Mouse (Mus musculus) ES-E14 (cell line): ENCODE measurements around the gene Trim17. TPM values are rescaled to one million over a fixed set of nuclear protein-coding genes. Genes with fewer than 3 reads are reported as not detected.

ENCODE experiments used
- DNase-seq: peaks from one replicate; pipeline ENCODE4 v3.0.0-alpha.2; 2013; ENCODE audit warnings: low read depth, low spot score
- H3K27ac ChIP-seq: 2 replicates; pipeline ENCODE4 v1.5.1; 2012; ENCODE audit warnings: low read depth, mild to moderate bottlenecking, low read length, moderate library complexity, mixed read lengths; ENCODE audit not compliant: poor library complexity, insufficient read depth, severe bottlenecking
- H3K36me3 ChIP-seq: 2 replicates; pipeline ENCODE4 v1.6.1; 2012; ENCODE audit warnings: mild to moderate bottlenecking, low read length, moderate library complexity, mixed read lengths; ENCODE audit not compliant: control insufficient read depth, poor library complexity, insufficient read depth, severe bottlenecking
- H3K4me1 ChIP-seq, 2 experiments: fragments of 150-350 bp in 1 of 2; sonication (generic) in 1 of 2; 2 replicates each; pipeline ENCODE4 v1.6.1; 2012; ENCODE audit warnings: low read length in 2 of 2, mild to moderate bottlenecking in 1 of 2, mixed read lengths in 1 of 2; ENCODE audit not compliant: control insufficient read depth in 2 of 2, insufficient read depth in 2 of 2, poor library complexity in 1 of 2
- H3K4me3 ChIP-seq, 2 experiments: fragments of 150-350 bp in 1 of 2; sonication (generic) in 1 of 2; 2 replicates each; pipeline ENCODE4 v1.5.1; 2012; ENCODE audit warnings: low read length in 2 of 2, low read depth in 1 of 2, mild to moderate bottlenecking in 1 of 2, mixed read lengths in 1 of 2; ENCODE audit not compliant: insufficient read depth in 1 of 2, poor library complexity in 1 of 2, severe bottlenecking in 1 of 2
- H3K9ac ChIP-seq: 2 replicates; pipeline ENCODE4 v1.6.1; 2012; ENCODE audit warnings: low read depth, mild to moderate bottlenecking, low read length, mixed read lengths; ENCODE audit not compliant: poor library complexity, insufficient read depth, severe bottlenecking
- H3K9me3 ChIP-seq: fragments of 150-350 bp; sonication (generic); 2 replicates; pipeline ENCODE4 v1.6.1; 2012; ENCODE audit warnings: low read depth, mild to moderate bottlenecking, low read length; ENCODE audit not compliant: control insufficient read depth, insufficient read depth
- CHD2 ChIP-seq: IDR thresholded peaks from 2 replicates; pipeline ENCODE4 v1.6.1; 2014; ENCODE audit warnings: mild to moderate bottlenecking, low read depth, low read length, inconsistent platforms
- HCFC1 ChIP-seq: IDR thresholded peaks from 2 replicates; pipeline ENCODE4 v1.6.1; 2012; ENCODE audit warnings: low read length, inconsistent platforms, borderline replicate concordance; ENCODE audit not compliant: insufficient read depth
- MAFK ChIP-seq: IDR thresholded peaks from 2 replicates; pipeline ENCODE4 v1.6.1; 2014; ENCODE audit warnings: mild to moderate bottlenecking, low read depth, low read length, inconsistent platforms; ENCODE audit not compliant: insufficient read depth
- ZC3H11A ChIP-seq: IDR thresholded peaks from 2 replicates; pipeline ENCODE4 v1.6.1; 2012; ENCODE audit warnings: low read depth, mild to moderate bottlenecking, inconsistent platforms, low read length, borderline replicate concordance
- ZNF384 ChIP-seq: IDR thresholded peaks from 2 replicates; pipeline ENCODE4 v1.6.1; 2012; ENCODE audit warnings: low read depth, low read length, inconsistent platforms
- in situ Hi-C, 2 experiments: fragments of 600-800 bp; cut with MboI; formaldehyde crosslinking; loops; one replicate each; pipeline ENCODE4 v1.15.1; 2025; ENCODE audit warnings: low sequenced_read_pairs in 2 of 2, inconsistent platforms in 1 of 2; ENCODE audit not compliant: unreplicated experiment in 2 of 2
- total RNA-seq: library from RNA; depleted of rRNA; stranded (reverse); fragments of 300-350 nt; gene quantifications from 2 replicates; pipeline ENCODE4 v1.2.3, GENCODE M21; 2012

Trim17 gene
- total RNA-seq, 1 experiment: 0.40 TPM

- Histone ChIP-seq H3K27ac (no peak overlapping the region), H3K4me1 (peaks cover 0 to 8% of the 10 kb centered on the region in 2 experiments; a peak in 1 of 4 replicates), H3K9me3 (no peaks in the 10 kb centered on the region), H3K36me3 (peaks cover 31% of the 10 kb centered on the region), H3K4me3 (no peak overlapping the region), H3K9ac (no peak overlapping the region)
- in situ Hi-C loops: no loop called here
- DNase-seq: no peak
- no peak for TF ChIP-seq HCFC1
- no peak for TF ChIP-seq ZC3H11A
- no peak for TF ChIP-seq CHD2
- TF ChIP-seq MAFK: no peak
- TF ChIP-seq ZNF384: no peak
Observed at GRCm38 (mm10) chr11:58930254-58930653, 24.2 kb upstream of the Trim17 start.

GRCm38 (mm10) chr11:58931576-58931975, 22.9 kb upstream of the Trim17 start:
- TF ChIP-seq ZC3H11A: no peak
- Histone ChIP-seq H3K9ac (no peak overlapping the region), H3K4me3 (no peak overlapping the region), H3K36me3 (peaks cover 36% of the 10 kb centered on the region), H3K4me1 (peaks cover 0 to 8% of the 10 kb centered on the region in 2 experiments; a peak in 1 of 4 replicates), H3K27ac (no peak overlapping the region), H3K9me3 (no peaks in the 10 kb centered on the region)
- no peak for DNase-seq
- in situ Hi-C loops: no loop called here

GRCm38 (mm10) chr11:58937909-58938308, 16.6 kb upstream of the Trim17 start:
- Histone ChIP-seq H3K9ac (peak overlapping the region; percentile 90), H3K4me3 (peak overlapping the region; percentile 87 to 94), H3K36me3 (peaks cover 23% of the 10 kb centered on the region), H3K9me3 (no peaks in the 10 kb centered on the region), H3K4me1 (no peaks in the 10 kb centered on the region), H3K27ac (no peak overlapping the region)
- DNase-seq: no peak
- in situ Hi-C loops: no loop called here
- TF ChIP-seq HCFC1: 0 out of 2 replicates have a peak, but pooled peaks have one; percentile 24
- no peak for TF ChIP-seq ZNF384

- H3K27ac ChIP-seq: no peak within 1 kb of the TSS
- peak; percentile 85 for DNase-seq
- H3K9me3 ChIP-seq: no peaks in the 10 kb centered on the region
- H3K36me3 ChIP-seq: peaks cover 17% of the 10 kb centered on the region
- H3K4me3 ChIP-seq: peak within 1 kb of the TSS; percentile 87 to 94
- in situ Hi-C loops: no loop called here
- TF ChIP-seq ZNF384: no peak
- TF ChIP-seq HCFC1: peak; percentile 50; the same call in 1 of the 2 replicates
- H3K9ac ChIP-seq: peak within 1 kb of the TSS; percentile 90
- no peaks in the 10 kb centered on the region for H3K4me1 ChIP-seq
Observed at GRCm38 (mm10) chr11:58938322-58939087, 16.0 kb upstream of the Trim17 start, which contains the start of gene Rnf187. TSS of gene Rnf187 (minus strand) at chr11:58938916.

GRCm38 (mm10) chr11:58939088-58939439, 15.4 kb upstream of the Trim17 start:
- no peaks in the 10 kb centered on the region for H3K4me1 ChIP-seq

More at GRCm38 (mm10) chr11:58939088-58939439, 15.4 kb upstream of the Trim17 start:
- H3K36me3 ChIP-seq: peaks cover 12% of the 10 kb centered on the region
- H3K9ac ChIP-seq: no peak overlapping the region
- H3K27ac ChIP-seq: no peak overlapping the region
- in situ Hi-C loops: no loop called here
- no peak for DNase-seq
- TF ChIP-seq ZC3H11A (no peak), CHD2 (no peak), ZNF384 (no peak), HCFC1 (no peak), MAFK (no peak)
- H3K9me3 ChIP-seq: no peaks in the 10 kb centered on the region
- H3K4me3 ChIP-seq: peak overlapping the region in 1 of 2 experiments; percentile 94; a peak in 2 of 4 replicates
